Mouse (Mus musculus) retina, embryonic 14.5 days (tissue): ENCODE data around the gene Gm12184.
"Not testable (repeated sequence)": the region's sequence is repeated elsewhere in the genome, so short reads cannot be mapped to it uniquely, and the experiment has no call there.

Experiments
- DNase-seq: peaks from one replicate; pipeline ENCODE4 v3.0.0-alpha.2; 2015; ENCODE audit warnings: low spot score

Gene Gm12184

DNA sequence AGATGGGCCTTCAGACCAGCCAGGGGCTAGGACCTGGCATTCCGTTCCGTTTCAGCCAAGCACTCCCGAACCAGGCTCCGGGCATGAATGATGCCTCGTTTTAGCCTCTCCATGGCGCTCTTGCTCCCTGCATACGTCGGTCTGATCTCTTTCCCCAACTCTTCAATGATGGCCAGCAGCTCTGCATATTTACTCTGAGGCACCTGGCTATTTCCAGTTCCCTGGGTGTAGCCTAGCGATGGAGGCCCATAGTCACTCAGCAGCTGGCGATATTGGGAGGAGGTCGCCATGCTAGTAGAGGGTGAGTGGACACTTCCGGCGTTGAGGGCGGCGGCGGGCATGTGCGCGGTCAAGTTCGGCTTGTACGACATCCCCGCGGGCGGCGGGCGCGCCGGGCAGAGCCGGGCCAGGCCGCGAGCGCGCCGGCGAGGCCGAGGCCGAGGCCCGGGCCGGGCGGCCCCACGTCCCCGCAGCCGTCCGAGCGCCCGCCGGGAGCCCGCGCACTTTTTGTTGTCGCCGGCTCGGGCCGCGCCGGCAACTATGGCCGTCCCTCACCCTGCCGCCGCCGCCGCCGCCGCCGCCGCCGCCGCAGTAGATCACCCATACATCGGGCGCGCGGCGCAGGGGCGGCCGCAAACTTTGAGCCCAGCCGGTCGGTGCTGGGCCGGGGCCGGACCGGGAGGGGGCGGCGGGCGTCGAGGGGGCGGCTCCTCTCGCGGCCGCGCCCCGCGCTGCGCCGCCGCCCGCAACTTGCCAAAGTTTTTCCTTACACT is at the start of gene Gm12184, which contains the start of gene Trim7:
Gm12184 (minus strand) TSS at position 677 of the 773 bp plus-strand sequence.
Trim7 (plus strand) TSS at position 162 of the 773 bp plus-strand sequence.
- not testable (repeated sequence) for DNase-seq

DNA sequence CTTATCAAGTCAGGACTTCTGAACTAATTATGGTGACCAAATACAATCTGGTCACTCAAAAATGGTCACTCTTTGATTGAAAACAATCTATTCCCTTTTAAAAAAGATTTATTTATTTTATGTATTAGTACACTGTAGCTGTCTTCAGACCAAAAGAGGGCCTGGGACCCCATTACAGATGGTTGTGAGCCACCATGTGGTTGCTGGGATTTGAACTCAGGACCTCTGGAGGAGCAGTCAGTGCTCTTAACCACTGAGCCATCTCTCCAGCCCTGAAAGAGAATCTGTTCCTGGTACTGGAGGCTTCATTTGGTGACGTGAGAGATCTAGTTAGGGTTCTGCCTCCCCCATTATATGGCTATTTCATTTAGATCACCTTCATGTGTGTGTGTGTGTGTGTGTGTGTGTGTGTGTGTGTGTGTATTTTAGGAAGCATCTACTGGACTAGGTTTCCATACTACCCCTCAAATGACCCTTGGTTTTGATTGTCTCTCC is 48.9 kb upstream of the Gm12184 start:
- not testable (repeated sequence) for DNase-seq

DNA sequence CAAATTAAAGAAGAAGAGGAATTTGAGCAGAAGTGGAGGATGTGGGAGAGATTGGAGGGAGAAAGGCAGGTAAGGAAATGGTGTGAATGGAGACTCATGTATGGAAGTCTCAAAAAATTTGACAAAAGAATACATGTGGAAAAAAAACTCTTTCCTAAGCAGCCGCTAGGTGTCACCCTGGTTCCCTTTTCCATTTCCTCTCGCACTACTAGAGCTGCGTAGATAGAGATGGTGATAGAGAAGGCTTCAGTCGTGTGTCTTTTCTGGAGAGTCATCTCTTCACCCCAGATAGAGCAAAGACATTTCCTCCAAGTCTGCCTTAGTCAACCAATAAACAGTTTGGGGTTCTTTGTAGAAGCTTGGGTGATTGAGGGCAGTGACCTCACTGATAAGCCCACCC is 48.0 kb upstream of the Gm12184 start:
- DNase-seq: peak; percentile 82

DNA sequence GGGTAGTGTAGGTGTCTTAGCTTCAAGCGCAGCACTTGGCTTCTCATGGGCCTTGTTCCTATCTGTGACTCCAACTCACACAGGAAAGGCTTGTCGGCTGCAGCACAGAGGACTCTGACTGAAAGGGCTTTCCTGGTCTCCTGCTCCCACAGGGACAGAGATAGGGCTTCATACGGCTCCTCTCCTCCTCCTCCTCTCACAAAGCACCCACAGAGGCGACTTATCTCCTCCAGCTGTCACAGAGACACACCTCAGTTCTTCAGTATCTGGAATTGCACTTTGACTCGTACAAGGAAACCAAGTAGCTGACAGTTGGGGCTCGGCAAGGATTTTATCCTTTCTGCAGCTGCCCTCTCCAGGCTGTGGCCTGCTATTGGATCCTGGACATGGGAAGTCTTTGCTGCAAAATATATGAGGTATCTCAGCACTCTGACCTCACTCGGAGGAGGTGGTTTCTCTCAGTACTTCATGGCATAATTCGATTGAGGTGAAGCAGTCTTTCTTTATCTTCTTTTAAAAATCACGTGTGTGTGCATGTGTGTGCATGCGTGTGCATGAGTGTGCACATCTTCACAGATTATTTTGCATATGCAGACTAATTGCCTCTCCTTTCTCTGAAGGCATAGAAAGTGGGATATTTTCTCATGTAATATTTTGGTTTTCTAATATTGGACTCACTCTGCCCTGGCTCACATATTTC is 47.3 kb upstream of the Gm12184 start:
- no peak for DNase-seq

DNA sequence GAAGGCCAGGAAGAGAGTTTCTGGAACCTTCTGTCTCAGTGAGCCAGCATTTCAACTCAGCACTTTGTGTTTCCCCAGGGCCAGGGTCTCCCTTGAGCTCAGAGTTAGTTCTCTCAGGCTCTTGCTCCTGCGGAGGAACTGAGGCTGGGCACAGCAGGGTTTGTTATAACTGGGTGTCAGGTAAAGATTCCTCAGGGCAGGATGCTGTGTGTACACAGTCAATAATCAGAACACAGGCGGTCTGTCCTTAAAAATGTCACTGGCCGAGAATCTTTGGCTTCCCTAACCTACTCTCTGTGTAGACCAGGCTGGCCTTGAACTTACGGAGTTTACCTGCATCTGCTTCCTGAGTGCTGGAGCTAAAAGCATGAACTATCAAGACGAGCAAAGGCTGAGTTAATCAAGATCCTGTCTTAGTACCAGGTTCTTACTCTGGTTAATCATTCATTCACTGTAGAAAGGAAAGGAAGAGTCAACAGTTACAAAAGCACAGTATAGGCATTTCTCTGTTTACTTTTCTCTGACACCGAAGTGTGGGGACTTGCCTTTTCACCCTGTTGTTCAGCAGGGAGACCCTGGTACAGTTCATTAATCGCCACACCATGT is 46.3 kb upstream of the Gm12184 start:
- DNase-seq: no peak

DNA sequence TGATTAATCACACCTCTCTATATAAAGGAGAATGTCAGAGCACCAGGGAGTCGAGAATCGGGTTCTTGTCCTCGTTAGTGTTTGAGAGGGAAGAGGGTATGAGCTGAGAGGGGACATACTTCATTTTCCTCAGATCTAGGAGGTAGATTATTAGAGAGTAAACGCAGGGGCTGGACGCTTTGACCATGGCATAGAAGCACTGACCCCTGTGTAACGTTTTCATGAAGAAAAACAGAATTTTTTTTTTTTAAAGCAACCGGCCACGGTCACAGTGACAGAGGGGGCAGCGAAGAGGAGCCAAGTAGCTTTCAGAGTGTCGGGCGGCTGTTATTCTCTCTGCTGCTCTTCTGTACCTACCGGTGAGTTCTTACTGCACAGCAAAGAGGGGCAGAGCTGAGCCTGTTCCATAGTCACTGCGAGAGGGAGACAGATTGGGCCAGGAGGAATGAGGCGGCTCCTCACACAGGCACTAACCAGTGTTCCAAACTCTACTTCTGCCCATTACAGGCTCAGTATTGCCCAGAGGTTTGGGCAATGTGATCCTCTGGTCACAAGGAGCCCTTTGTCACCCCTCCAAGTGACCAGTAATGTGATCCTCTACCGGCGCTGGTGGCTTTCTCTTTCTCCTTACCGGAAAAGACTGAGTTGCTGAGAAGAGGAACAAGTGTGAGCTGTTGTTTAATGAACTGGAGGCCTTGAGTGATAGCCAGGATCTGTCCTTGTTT is 45.5 kb upstream of the Gm12184 start:
- DNase-seq: peak; percentile 37

DNA sequence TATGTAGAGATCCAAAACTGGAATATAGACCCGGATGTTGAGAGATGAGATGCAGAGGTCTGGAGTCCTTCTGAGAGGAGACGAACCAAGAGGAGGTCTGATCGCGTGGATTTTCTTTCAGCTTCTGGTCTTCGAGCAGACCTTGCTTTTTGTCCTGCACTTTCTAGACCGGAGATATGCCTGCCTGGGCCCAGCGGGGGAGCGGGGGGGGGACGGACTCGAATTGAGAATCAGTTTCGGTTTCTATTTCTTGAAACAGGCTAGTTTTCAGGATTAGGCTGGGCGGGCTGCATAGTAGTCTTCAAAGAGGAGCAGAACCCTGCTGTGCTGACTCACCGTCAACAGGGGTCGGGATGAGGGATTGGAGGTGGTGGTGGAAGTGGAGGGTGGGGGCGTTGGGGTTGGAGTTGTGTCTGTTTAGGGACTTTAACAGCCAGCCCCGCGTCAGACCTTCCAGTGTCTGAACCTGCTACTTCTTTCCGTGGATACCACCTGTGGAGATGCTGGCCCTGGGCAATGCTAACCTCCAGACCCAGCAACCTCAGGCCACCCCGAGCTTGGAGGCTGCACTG is 44.8 kb upstream of the Gm12184 start, which contains the start of gene Irgm1:
Irgm1 (minus strand) TSS at position 483 of the 572 bp plus-strand sequence.
- peak; percentile 54 for DNase-seq

DNA sequence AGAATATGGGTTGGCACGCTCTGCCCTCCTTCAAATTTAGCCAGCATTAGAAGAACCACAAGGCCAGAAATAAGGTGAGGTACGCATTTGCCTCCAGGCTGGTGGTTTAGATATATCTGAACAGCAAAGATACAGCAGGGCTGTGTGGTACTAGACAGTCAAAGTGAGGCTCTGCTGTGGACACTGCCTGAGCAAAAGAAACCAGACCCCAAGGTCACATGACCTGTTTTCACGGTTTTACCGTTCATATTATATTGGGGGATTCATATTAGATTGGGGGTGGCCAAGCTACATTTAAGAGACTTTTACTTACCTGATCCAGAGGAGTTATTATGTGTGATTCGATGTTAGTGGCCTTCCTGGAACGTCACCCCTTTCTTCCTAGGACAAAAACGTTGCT is 44.3 kb upstream of the Gm12184 start:
- DNase-seq: peak; percentile 20

DNA sequence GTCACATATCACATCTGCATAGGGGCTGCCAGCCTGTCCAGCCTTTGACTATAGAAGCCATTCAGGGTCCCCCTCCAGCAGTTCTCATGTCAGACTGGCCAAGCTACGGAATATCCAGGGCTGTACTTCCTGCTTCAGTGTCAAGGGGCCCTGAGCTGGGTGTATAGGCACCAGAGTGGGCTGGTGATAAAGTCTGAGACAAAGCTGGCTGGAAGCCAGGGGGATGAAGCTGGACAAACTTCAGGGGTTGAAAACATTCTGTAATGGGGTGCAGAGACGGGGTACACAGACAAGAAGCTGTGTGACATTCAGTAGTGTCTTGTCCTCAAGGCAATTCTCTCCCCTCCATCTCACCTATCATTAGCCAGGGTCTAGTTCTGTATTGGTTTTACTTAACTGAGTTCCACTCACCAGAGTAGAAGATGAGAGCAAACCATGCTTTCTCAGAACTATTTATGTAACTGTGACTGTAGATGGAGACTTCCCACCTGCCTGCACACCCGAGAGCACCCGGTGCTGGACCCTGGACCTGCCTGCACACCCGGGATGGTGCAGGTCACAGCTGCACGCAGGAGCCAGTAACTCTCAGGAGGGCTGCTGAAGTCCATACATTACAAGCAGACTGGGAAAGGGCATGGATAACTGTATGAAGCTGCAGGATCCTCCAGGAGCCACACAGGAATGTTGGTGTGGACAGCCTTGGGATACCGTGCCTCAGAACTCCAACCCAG is 43.1 kb upstream of the Gm12184 start:
- no peak for DNase-seq

DNA sequence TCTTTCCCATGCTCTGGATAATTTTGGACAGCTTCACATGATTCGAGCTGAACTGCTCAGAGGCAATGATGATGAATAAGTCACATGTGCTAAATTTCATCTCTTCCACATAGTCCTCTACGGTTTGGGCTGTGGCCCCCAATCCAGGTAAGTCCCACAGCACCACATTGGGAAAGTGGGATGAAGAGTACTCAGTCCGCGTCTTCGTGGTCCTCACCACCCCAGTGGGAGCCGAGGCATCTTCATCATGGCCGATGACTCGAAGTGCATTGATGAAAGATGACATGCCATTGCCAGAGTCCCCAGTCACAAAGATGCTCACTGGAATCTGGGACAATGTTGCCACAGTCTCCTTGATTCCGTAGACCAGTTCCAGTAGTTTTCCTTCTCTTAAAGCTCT is 40.0 kb upstream of the Gm12184 start:
- DNase-seq: no peak

DNA sequence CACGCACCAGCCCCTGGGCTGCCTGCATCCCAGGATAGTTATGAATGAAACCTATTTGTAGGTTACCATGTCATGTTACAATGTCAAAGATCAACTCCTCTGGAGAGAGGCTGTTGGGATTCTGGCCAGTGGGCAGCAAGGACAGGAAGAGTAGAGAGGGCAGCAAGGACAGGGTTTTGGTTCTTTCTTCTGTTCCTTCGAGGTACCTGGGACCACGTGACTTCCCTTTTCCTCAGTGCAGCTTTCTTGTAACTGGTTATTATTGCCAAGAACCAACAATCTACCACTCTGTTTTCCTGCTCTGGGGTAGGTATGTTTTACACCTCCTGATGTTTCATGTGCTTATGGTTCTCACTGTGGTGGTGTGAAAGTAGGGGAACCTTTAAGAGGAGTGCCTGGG is 37.4 kb upstream of the Gm12184 start:
- no peak for DNase-seq

DNA sequence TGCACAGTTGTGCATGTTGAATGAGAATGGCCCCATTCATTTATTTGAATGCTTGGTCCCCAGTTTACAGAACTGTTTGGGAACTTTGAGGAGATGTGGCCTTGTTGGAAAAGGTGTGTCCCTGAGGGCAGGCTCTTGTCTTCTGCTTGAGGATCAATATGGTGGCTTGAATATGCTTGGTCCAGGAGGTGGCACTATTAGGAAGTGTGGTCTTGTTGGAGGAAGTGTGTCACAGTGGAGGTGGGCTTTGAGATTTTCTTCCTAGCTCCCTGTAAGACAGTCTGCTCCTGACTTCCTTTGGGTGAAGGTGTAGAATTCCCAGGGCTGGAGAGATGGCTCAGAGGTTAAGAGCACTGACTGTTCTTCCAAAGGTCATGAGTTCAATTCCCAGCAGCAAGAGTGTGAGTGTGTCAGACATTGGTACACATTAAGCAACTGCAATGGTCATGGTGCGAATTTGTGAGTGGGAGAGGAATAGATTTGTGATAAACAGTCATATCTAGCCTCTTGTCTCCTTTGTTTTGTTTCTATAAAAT is 36.4 kb upstream of the Gm12184 start:
- DNase-seq: no peak

DNA sequence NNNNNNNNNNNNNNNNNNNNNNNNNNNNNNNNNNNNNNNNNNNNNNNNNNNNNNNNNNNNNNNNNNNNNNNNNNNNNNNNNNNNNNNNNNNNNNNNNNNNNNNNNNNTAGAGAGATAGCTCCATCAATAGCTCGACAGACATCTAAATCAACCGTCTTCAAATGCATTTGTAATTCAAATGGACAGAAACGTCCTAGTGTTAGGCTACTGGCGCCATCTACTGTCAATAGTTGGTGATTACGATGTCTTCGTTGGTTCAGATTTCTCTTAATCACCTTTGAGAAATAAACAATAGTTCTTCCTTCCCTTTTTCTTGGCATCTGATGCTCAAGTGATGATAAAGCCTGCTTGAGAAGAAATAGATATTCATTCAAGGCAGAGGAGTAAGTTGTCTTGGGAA is 32.6 kb upstream of the Gm12184 start:
- peak; percentile 93 for DNase-seq

DNA sequence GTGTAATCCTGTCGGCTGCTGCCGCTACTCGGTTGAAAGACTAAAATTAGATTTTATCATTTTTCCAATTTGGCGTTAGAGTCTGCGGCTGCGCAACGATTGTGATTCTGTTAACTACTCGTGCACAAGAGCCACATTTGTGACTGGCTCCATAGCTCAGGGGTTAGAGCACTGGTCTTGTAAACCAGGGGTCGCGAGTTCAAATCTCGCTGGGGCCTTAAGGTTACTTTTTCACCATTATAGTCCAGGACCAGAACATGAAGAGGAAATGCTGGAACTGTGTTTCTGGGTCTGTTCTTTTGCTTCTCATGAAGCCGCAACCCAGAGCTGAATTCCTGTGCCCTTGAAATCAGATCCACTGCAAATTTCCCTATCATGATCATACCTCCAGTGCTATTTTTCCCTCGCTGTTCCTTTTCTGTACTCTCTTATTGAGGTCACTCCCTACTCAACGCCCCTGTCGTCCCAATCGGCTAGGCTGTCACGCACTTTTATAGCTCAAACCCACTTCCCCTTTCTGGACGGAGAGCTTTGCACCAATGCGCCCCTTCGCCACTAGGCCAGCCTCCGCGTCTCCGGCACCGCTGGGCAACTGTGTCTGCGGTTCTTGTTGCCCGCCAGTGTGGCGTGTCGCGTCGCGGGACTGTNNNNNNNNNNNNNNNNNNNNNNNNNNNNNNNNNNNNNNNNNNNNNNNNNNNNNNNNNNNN is 27.2 kb upstream of the Gm12184 start:
- peak; percentile 92 for DNase-seq

DNA sequence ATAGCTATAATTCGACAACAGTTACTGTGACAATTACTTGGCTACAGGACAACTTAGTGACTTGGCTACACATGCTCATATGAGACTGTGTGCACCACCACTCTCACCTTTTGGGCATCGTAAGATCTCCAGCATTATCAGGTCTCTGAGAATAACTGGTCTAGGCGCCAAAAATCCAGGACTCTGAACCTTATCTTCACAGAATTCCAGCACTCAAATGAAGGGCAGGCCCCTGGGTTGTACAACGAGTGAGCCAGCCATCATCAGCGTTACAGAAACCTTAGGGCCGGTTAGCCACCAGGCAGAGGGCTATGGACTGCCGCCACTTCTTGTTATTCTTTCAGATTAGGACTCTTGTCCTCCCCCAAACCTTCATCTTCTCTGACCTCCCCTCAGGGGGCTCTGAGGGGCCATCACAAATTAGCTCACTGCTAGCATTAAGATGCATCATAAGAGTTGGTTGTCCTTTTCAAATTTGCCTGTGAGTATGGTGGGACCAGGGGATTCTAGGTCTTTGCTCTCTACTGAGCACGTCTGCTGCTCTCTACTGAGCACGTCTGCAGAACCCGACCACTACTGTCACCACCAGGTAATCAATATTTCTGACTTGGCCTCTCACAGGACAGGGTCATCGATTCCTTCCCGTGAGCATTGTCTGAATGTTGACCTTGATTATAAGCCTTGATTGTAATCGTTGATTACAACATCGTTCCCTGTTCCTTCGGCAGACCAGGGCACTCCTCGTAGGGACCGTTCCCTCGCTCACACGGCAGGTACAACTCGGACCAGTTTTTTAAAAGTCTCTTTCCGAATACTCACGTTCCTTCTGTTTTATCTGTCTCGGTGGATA is 26.4 kb upstream of the Gm12184 start:
- no peak for DNase-seq

DNA sequence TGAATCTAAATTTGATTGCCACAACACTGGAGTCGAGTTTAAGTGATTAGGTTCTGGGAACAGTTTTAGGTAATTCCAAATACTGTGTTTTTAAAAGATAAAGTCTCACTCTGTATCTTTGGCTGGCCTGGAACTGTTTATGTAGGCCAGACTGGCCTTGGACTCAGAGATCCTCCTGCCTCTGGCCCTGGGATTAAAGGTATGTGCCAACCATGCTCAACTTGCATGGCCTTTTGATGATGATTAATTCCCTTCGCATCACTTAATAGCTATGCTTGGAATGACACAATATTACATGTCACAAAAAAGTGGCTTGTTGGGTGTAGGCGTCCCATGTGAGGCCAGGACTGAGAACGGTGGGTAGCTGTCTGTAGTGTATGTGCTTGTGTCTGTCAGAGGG is 25.7 kb upstream of the Gm12184 start:
- DNase-seq: no peak

DNA sequence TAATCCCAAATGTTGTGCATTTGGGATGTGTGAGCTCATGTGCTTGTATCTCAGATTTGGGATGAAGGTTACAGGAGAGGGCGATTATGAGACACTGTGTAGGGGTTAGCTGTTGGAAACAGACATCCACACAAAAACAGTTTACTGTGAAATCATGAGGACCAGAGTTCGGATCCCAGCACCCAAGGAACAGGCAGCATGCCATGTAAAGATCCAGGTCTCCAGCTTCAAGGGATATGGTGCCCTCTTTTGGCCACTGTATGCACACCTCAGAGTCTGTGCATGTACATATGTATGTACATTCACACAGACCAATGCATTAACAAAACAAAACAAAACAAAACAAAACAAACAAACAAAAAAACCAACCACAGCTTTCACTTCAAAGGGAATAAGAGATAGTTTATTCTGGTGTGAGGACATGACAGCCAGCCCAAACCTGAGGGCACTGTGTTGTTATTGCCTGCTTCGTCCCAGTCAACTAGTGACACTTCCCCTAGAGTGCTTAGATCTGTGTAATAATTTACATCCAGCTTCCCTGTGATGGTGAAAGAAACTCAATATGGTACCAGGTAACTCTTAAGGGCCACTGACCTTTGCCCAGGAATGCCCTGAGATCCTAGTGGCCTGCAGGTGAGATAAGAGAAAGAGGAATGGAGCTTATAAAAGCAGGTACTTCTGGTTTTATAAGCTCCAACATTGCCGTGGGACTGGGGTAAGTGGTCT is 25.0 kb upstream of the Gm12184 start:
- no peak for DNase-seq

DNA sequence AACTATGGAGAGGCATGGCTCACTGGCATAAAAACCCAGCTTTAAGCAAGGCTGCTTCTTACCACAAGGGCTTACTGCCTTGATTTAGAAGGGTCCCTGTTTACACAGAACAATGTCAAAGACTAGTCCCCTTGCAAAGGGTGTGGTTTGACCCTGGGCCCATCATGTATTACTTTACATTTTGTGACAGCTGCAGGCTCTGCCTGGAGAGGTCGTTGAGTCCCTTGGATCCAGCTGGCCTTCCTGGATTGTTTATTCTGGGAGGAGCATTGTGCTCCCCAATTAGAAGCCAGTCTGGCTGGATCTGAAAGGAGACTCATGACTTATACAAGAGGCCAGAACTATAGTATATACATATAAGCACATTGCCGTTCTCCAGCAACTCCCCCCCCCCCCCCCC is 23.8 kb upstream of the Gm12184 start:
- DNase-seq: no peak
